Comparison of ENCODE assay signal across 9 mouse cellular contexts in genomic region chr2:25430395-25431233, GRCm38 (mm10). TPM values are rescaled to one million over a fixed set of nuclear protein-coding genes. Genes with fewer than 3 reads are reported as not detected.
DNase-seq lines count a peak whose midpoint lies in the region.
"Had no signal": no experiment of that assay in that cellular context is flagged by ENCODE, and none has a peak within 500 bp of the region (broad histone marks: within the 10 kb centered on the region; RNA-seq: fewer than 3 reads in every experiment).

No protein-coding gene starts in this region.

- peak; percentile 76 for DNase-seq in cerebellum, adult 11-12 months
- DNase-seq in cerebellum, adult 11 months, result no peak
- DNase-seq in right cerebral cortex, adult 2 months (ENCODE audit: low spot score in 2 of 2), result peak; percentile 23 to 26
- no peak for DNase-seq in right cerebral cortex, postnatal 25 days
- DNase-seq in kidney, postnatal 36 days, result peak; percentile 63 to 64
- DNase-seq in retina, postnatal 1 day, result peak; percentile 63
- no peak for DNase-seq in adrenal gland, postnatal 10 days
- no peak for DNase-seq in frontal cortex, postnatal 14 days (ENCODE audit: low spot score in 2 of 2)
- DNase-seq: embryo, embryonic 11 days had no signal

RNA-seq across cellular contexts. Expression of gene Abca2, which starts 2.1 kb away (rescaled TPM):
- total RNA-seq in adrenal gland, postnatal 10 days (2021), result 10 to 100 TPM; 21.1 to 27.4 TPM

RNA-seq across cellular contexts. Expression of gene Fut7, which starts 7.5 kb away (rescaled TPM):
- 1 to 10 TPM in 1 of 2 experiments, under 1 TPM in 1; 0.67 to 1.1 TPM for total RNA-seq in adrenal gland, postnatal 10 days (2021)

RNA-seq across cellular contexts. Expression of gene Clic3, which starts 26.0 kb away (rescaled TPM):
- under 1 TPM; 0.90 to 0.91 TPM for total RNA-seq in adrenal gland, postnatal 10 days (2021)

RNA-seq across cellular contexts. Expression of gene Paxx, which starts 30.3 kb away (rescaled TPM):
- 10 to 100 TPM; 33.1 to 42.3 TPM for total RNA-seq in adrenal gland, postnatal 10 days (2021)

RNA-seq across cellular contexts. Expression of gene Npdc1, which starts 31.5 kb away (rescaled TPM):
- total RNA-seq in adrenal gland, postnatal 10 days (2021), result 10 to 100 TPM; 67.8 to 83.9 TPM

Comparison
In these comparisons a context has a peak if more than half of its experiments do, and no peak if none do; other contexts are left out.
1. DNase-seq: peak in cerebellum, adult 11-12 months (single experiment), right cerebral cortex, adult 2 months (2 of 2), kidney, postnatal 36 days (2 of 2) and retina, postnatal 1 day (single experiment); none in cerebellum, adult 11 months (single experiment), right cerebral cortex, postnatal 25 days (single experiment), adrenal gland, postnatal 10 days (single experiment) and frontal cortex, postnatal 14 days (0 of 2).